In genomic region chr6:71760073-71760472, GRCm38 (mm10) we compare ENCODE assay signal across 23 mouse cellular contexts. TPM values are rescaled to one million over a fixed set of nuclear protein-coding genes. Genes with fewer than 3 reads are reported as not detected.
DNase-seq lines count a peak whose midpoint lies in the region; ATAC-seq and TF ChIP-seq lines count a peak whose summit lies in the region.
"Had no signal": no experiment of that assay in that cellular context is flagged by ENCODE, and none has a peak within 500 bp of the region (broad histone marks: within the 10 kb centered on the region; RNA-seq: fewer than 3 reads in every experiment).

No protein-coding gene starts in this region.

- peak; percentile 57 for ATAC-seq in granulocyte monocyte progenitor cell, adult 5-6 weeks (replicated peaks; ENCODE audit: poor library complexity, severe bottlenecking)
- ATAC-seq in neural tube, embryonic 15.5 days (ENCODE audit: low FRiP score): no peak
- ATAC-seq: forebrain, embryonic 13.5 days; forebrain, embryonic 16.5 days had no signal

- peak; percentile 0 for DNase-seq in gastrocnemius, adult 2 months
- DNase-seq in gastrocnemius, adult 8-10 months (ENCODE audit: low spot score in 2 of 2): no peak
- DNase-seq in thymus, adult 2 months: no peak
- no peak for DNase-seq in thymus, adult 18-20 months
- DNase-seq in thymus, postnatal 14 days: peak; percentile 48
- no peak for DNase-seq in left cerebral cortex, adult 11 months (ENCODE audit: low spot score)
- DNase-seq: adrenal gland, postnatal 10 days; cerebellum, adult 11 months; cerebellum, adult 2 months; cerebellum, adult 9-11 months; cerebellum, postnatal 25 days; gastrocnemius, postnatal 10 days; gastrocnemius, postnatal 36 days; heart, adult 11 months had no signal

- no peak overlapping the region for H3K27ac ChIP-seq in gastrocnemius, adult 2 months
- no peak overlapping the region for H3K27ac ChIP-seq in thymus, adult 2 months (ENCODE audit: control insufficient read depth, insufficient read depth, low read length)
- H3K27ac ChIP-seq in neural tube, embryonic 15.5 days (replicated peaks): no peak overlapping the region
- H3K27ac ChIP-seq: forebrain, embryonic 10.5 days; forebrain, embryonic 13.5 days; hindbrain, embryonic 12.5 days; hindbrain, embryonic 15.5 days had no signal

- intact Hi-C loops in gastrocnemius, adult 2 months (cut with DNase I): no loop called here

- 56% methylated on average over 6 of the region's 6 CpGs for WGBS in thymus, adult 2 months
- 90% methylated on average over 6 of the region's 6 CpGs for WGBS in neural tube, embryonic 15.5 days

- no peaks in the 10 kb centered on the region for H3K36me3 ChIP-seq in thymus, adult 2 months (ENCODE audit: control insufficient read depth, insufficient read depth, low read length)
- peaks cover 55% of the 10 kb centered on the region for H3K36me3 ChIP-seq in neural tube, embryonic 15.5 days

- H3K4me1 ChIP-seq in thymus, adult 2 months (replicated peaks; ENCODE audit: control insufficient read depth, insufficient read depth, low read length): peaks cover 30% of the 10 kb centered on the region
- H3K4me1 ChIP-seq in neural tube, embryonic 15.5 days: peaks cover 10% of the 10 kb centered on the region

- TF ChIP-seq POLR2A in thymus, adult 2 months (IDR thresholded peaks at IDR 0.05; ENCODE audit: control insufficient read depth, extremely low read depth, insufficient read depth, low read length, poor library complexity): 0 out of 2 replicates have a peak, but pooled peaks have one; percentile 22

- no peaks in the 10 kb centered on the region for H3K9me3 ChIP-seq in neural tube, embryonic 15.5 days (replicated peaks)
- H3K9me3 ChIP-seq: forebrain, embryonic 10.5 days; forebrain, embryonic 13.5 days; hindbrain, embryonic 12.5 days; hindbrain, embryonic 15.5 days had no signal

- no peak overlapping the region for H3K9ac ChIP-seq in neural tube, embryonic 15.5 days (replicated peaks)
- H3K9ac ChIP-seq: forebrain, embryonic 13.5 days; hindbrain, embryonic 12.5 days; hindbrain, embryonic 15.5 days had no signal

- H3K27me3 ChIP-seq in thymus, adult 2 months (ENCODE audit: control insufficient read depth, insufficient read depth, low read length): no peaks in the 10 kb centered on the region
- H3K27me3 ChIP-seq in neural tube, embryonic 15.5 days (replicated peaks): no peaks in the 10 kb centered on the region
- H3K27me3 ChIP-seq: forebrain, embryonic 13.5 days; hindbrain, embryonic 12.5 days; hindbrain, embryonic 15.5 days had no signal

- no peak for TF ChIP-seq CTCF in gastrocnemius, adult 2 months (IDR thresholded peaks at IDR 0.05)
- peak; percentile 28; the same call in 1 of the 2 replicates for TF ChIP-seq CTCF in thymus, adult 2 months (IDR thresholded peaks at IDR 0.05; ENCODE audit: borderline replicate concordance, control insufficient read depth, extremely low read depth, insufficient read depth, low read length, poor library complexity)

- H3K4me3 ChIP-seq in gastrocnemius, adult 2 months: no peak overlapping the region
- no peak overlapping the region for H3K4me3 ChIP-seq in thymus, adult 2 months (ENCODE audit: control insufficient read depth, insufficient read depth, low read length)
- no peak overlapping the region for H3K4me3 ChIP-seq in neural tube, embryonic 15.5 days (replicated peaks)
- H3K4me3 ChIP-seq: forebrain, embryonic 10.5 days; forebrain, embryonic 13.5 days; hindbrain, embryonic 12.5 days; hindbrain, embryonic 15.5 days had no signal

- no peak overlapping the region for H3K4me2 ChIP-seq in neural tube, embryonic 15.5 days
- H3K4me2 ChIP-seq: forebrain, embryonic 13.5 days; heart, embryonic 11.5 days; hindbrain, embryonic 12.5 days; hindbrain, embryonic 15.5 days had no signal

RNA-seq across cellular contexts. Expression of gene Reep1, which starts 52.7 kb away (rescaled TPM):
- 10 to 100 TPM; 52.8 to 59.4 TPM for total RNA-seq in gastrocnemius, adult 2 months (2021)
- total RNA-seq in gastrocnemius, adult 8-10 months (2022): 10 to 100 TPM; 58.1 to 89.1 (median 69.7) TPM
- 2.1 TPM in 2 replicates for polyA plus RNA-seq in thymus, adult 2 months (2012; rRNA removed)
- 2.4 and 2.6 TPM in 2 replicates for total RNA-seq in granulocyte monocyte progenitor cell, adult 5-6 weeks (2014; fragmentation: Nextera tagmentation)
- total RNA-seq in granulocyte monocyte progenitor cell, adult 5-6 weeks (2017): 0.60 and 2.0 TPM in 2 replicates
- 255 and 285 TPM in 2 replicates for polyA plus RNA-seq in neural tube, embryonic 15.5 days (2015; fragmentation: Nextera tagmentation; extraction: Ambion mirVana)
- total RNA-seq: hematopoietic stem cell, adult 5-6 weeks had no signal

Comparison
In these comparisons a context has a peak if more than half of its experiments do, and no peak if none do; other contexts are left out.
1. DNase-seq: peak in gastrocnemius, adult 2 months (single experiment) and thymus, postnatal 14 days (single experiment); none in gastrocnemius, adult 8-10 months (0 of 2), thymus, adult 2 months (single experiment), thymus, adult 18-20 months (0 of 2) and left cerebral cortex, adult 11 months (single experiment).
2. RNA of gene Reep1, which starts 52.7 kb away (total RNA-seq): 58.1 to 89.1 TPM in gastrocnemius, adult 8-10 months and 52.8 to 59.4 TPM in gastrocnemius, adult 2 months; 0.60 to 2.6 TPM in granulocyte monocyte progenitor cell, adult 5-6 weeks; every median in the first group is over 10 times any median in the second.